Mouse (Mus musculus) G1E (cell line): ENCODE measurements at regions not wholly inside any gene's neighbourhood (a gene's known extent, or its start where the extent isn't known, plus 50 kb on each side); places are given as distances from the start of the nearest gene placed in this dataset.

Source experiments
- CTCF ChIP-seq: IDR thresholded peaks from 2 replicates; pipeline ENCODE4 v1.5.1; 2012; ENCODE audit warnings: low read depth, low read length, inconsistent platforms, mixed read lengths
- GATA1 ChIP-seq: IDR thresholded peaks from 2 replicates; pipeline ENCODE4 v1.6.1; 2012; ENCODE audit warnings: borderline replicate concordance, low read length, inconsistent platforms, mixed read lengths
- GATA2 ChIP-seq: IDR thresholded peaks from 2 replicates; pipeline ENCODE4 v1.6.1; 2012; ENCODE audit warnings: low read depth, low read length, inconsistent platforms, borderline replicate concordance

DNA sequence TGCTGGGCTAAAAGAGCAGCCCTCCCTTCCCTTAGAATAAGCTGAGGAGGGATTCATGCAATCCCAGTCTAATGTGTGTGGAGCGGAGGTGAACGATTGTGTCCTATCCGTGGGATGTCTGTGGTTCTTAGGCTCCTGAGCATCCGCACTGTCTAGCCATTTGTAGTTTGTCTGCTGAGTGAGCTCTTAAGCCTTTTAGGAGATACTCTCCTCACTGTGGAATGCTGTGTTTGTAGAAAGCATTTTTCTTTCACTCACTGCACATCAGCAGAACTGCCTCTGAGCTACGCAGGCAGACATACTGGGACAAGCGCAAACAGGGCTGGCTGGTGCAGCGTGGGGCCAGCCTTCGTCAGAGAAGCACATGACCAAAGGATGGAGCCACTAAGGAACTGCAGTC is 94.6 kb upstream of the Pced1b start:
- TF ChIP-seq CTCF (no peak), GATA2 (no peak), GATA1 (no peak)
